Mouse (Mus musculus): ENCODE data around the gene Def6. TPM values are rescaled to one million over a fixed set of nuclear protein-coding genes. Genes with fewer than 3 reads are reported as not detected.

Gene Def6
- polyA plus RNA-seq, 1 experiment from 2014 or later = 20.9 TPM

Other genes starting within 250 kb of the Def6 start
- not detected in 3 replicates for gene Tcp11, start 127.1 kb upstream of the Def6 start, polyA plus RNA-seq (2018)
- 0.04 TPM in 1 of 3 replicates, not detected in the others for gene Scube3, start 65.6 kb upstream of the Def6 start, polyA plus RNA-seq (2018)
- 7.5 to 11.9 TPM (median 11.7 TPM) in 3 replicates for gene Zfp523, start 30.6 kb upstream of the Def6 start, polyA plus RNA-seq (2018)
- gene Ppard, start 24.9 kb downstream of the Def6 start, polyA plus RNA-seq (2018) = 10.6 to 23.1 TPM (median 20.3 TPM) in 3 replicates
- 10.8 to 20.6 TPM (median 20.1 TPM) in 3 replicates for gene Fance, start 105.7 kb downstream of the Def6 start, polyA plus RNA-seq (2018)
- gene Rpl10a, start 120.7 kb downstream of the Def6 start, polyA plus RNA-seq (2018) = 257 to 572 TPM (median 569 TPM) in 3 replicates
- gene Tead3, start 143.0 kb downstream of the Def6 start, polyA plus RNA-seq (2018) = not detected in 3 replicates
- not detected in 3 replicates for gene Tulp1, start 157.4 kb downstream of the Def6 start, polyA plus RNA-seq (2018)

Data from macrophage (primary cell).